Mouse (Mus musculus) heart, postnatal 14 days (tissue): ENCODE results near the gene Ptgs1. TPM values are rescaled to one million over a fixed set of nuclear protein-coding genes. Genes with fewer than 3 reads are reported as not detected.

Source experiments
- total RNA-seq, 2 experiments: library from RNA; stranded (reverse); gene quantifications; 2 replicates each; pipeline ENCODE4 v1.2.3; 2021

The Ptgs1 gene
- total RNA-seq, 2 experiments from 2014 or later: 19.0 to 21.4 TPM

Other genes with a start within 250 kb of the Ptgs1 start
- 100 to 1,000 TPM; 603 TPM for gene Ndufa8, start 181.0 kb upstream of the Ptgs1 start, total RNA-seq
- not detected for gene Morn5, start 181.0 kb upstream of the Ptgs1 start, total RNA-seq
- gene Lhx6, start 125.0 kb upstream of the Ptgs1 start, total RNA-seq: 10 to 100 TPM in 1 of 2 experiments, 1 to 10 TPM in 1; 8.9 to 10.6 TPM
- 10 to 100 TPM; 36.2 to 45.2 TPM for gene Mrrf, start 94.0 kb upstream of the Ptgs1 start, total RNA-seq
- 10 to 100 TPM; 33.6 to 37.8 TPM for gene Rbm18, start 93.7 kb upstream of the Ptgs1 start, total RNA-seq
- not detected for gene Olfr338, start 143.1 kb downstream of the Ptgs1 start, total RNA-seq
- gene Olfr339, start 188.5 kb downstream of the Ptgs1 start, total RNA-seq: not detected
- gene Olfr340, start 222.2 kb downstream of the Ptgs1 start, total RNA-seq: not detected